Mouse (Mus musculus): ENCODE measurements around the gene Pex1. TPM values are rescaled to one million over a fixed set of nuclear protein-coding genes. Genes with fewer than 3 reads are reported as not detected.

Pex1 gene
- total RNA-seq, 2 experiments from 2014 or later, result 20.7 to 38.2 TPM

Other genes starting within 250 kb of the Pex1 start
- gene Fam133b, start 52.2 kb upstream of the Pex1 start, total RNA-seq (2014; fragmentation: Nextera tagmentation), result 63.1 and 67.0 TPM in 2 replicates
- 91.9 and 134 TPM in 2 replicates for gene Fam133b, start 52.2 kb upstream of the Pex1 start, total RNA-seq (2017)
- gene 1700109H08Rik, start 24.5 kb upstream of the Pex1 start, total RNA-seq (2014; fragmentation: Nextera tagmentation), result 16.9 and 27.6 TPM in 2 replicates
- gene 1700109H08Rik, start 24.5 kb upstream of the Pex1 start, total RNA-seq (2017), result 11.5 and 12.3 TPM in 2 replicates
- 10.7 and 17.7 TPM in 2 replicates for gene Rbm48, start 519 bp downstream of the Pex1 start, total RNA-seq (2014; fragmentation: Nextera tagmentation)
- 29.5 and 31.9 TPM in 2 replicates for gene Rbm48, start 519 bp downstream of the Pex1 start, total RNA-seq (2017)
- gene Tmbim7, start 55.1 kb downstream of the Pex1 start, total RNA-seq (2014; fragmentation: Nextera tagmentation), result 0.94 and 1.4 TPM in 2 replicates
- gene Tmbim7, start 55.1 kb downstream of the Pex1 start, total RNA-seq (2017), result not detected in 2 replicates
- gene Gatad1, start 61.1 kb downstream of the Pex1 start, total RNA-seq (2014; fragmentation: Nextera tagmentation), result 95.7 and 101 TPM in 2 replicates
- 183 and 187 TPM in 2 replicates for gene Gatad1, start 61.1 kb downstream of the Pex1 start, total RNA-seq (2017)
- 29.0 and 34.5 TPM in 2 replicates for gene Ankib1, start 206.9 kb downstream of the Pex1 start, total RNA-seq (2014; fragmentation: Nextera tagmentation)
- gene Ankib1, start 206.9 kb downstream of the Pex1 start, total RNA-seq (2017), result 44.4 and 63.5 TPM in 2 replicates
- gene Krit1, start 207.1 kb downstream of the Pex1 start, total RNA-seq (2014; fragmentation: Nextera tagmentation), result 68.1 and 79.3 TPM in 2 replicates
- 54.5 and 69.1 TPM in 2 replicates for gene Krit1, start 207.1 kb downstream of the Pex1 start, total RNA-seq (2017)
- 0.31 TPM in 1 of 2 replicates, not detected in the other for gene Lrrd1, start 249.1 kb downstream of the Pex1 start, total RNA-seq (2014; fragmentation: Nextera tagmentation)
- gene Lrrd1, start 249.1 kb downstream of the Pex1 start, total RNA-seq (2017), result 0.28 TPM in 1 of 2 replicates, not detected in the other